Mouse (Mus musculus): Measurements from ENCODE around the gene Trh. TPM values are rescaled to one million over a fixed set of nuclear protein-coding genes. Genes with fewer than 3 reads are reported as not detected.

Gene Trh
- polyA plus RNA-seq, 1 experiment from 2014 or later: 1.9 TPM

DNA sequence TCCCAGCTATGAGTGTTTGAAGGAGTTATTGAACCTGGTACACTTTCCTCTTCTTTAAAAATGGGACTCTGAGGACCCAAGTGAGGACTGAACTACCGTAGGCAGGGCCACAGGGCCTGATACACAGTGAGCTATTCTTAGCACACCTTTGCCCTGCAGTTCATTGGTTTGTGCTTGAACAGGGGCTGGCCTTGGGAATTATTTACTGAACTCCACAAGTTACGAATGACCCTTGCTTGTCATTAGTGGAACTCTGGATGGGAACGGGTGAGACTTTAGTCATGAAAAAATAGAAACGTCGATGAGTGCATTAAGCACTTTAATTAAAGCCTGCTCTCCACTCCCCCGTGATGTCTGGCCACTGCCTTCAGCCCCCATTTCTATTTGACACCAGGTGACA lies 22.8 kb downstream of the Trh start:
- 76% methylated on average over 6 of the region's 6 CpGs for WGBS
- Histone ChIP-seq H3K27me3 (ENCODE audit: control insufficient read depth, insufficient read depth, low read length) (no peaks in the 10 kb centered on the region), H3K36me3 (replicated peaks; ENCODE audit: control insufficient read depth, insufficient read depth, low read depth, low read length) (no peaks in the 10 kb centered on the region), H3K27ac (replicated peaks; ENCODE audit: low read depth, low read length) (no peak overlapping the region), H3K4me1 (ENCODE audit: control insufficient read depth, insufficient read depth, low read length) (no peaks in the 10 kb centered on the region), H3K4me2 (ENCODE audit: low read depth, low read length) (no peak overlapping the region), H3K4me3 (ENCODE audit: low read depth, low read length) (no peak overlapping the region), H3K9ac (replicated peaks; ENCODE audit: low read length) (no peak overlapping the region), H3K9me3 (replicated peaks; ENCODE audit: control insufficient read depth, low read length) (no peaks in the 10 kb centered on the region)
- DNase-seq (ENCODE audit: low spot score) (no peak), ATAC-seq (replicated peaks; ENCODE audit: insufficient number of reproducible peaks, low FRiP score, low TSS enrichment, low read depth) (no peak)

DNA sequence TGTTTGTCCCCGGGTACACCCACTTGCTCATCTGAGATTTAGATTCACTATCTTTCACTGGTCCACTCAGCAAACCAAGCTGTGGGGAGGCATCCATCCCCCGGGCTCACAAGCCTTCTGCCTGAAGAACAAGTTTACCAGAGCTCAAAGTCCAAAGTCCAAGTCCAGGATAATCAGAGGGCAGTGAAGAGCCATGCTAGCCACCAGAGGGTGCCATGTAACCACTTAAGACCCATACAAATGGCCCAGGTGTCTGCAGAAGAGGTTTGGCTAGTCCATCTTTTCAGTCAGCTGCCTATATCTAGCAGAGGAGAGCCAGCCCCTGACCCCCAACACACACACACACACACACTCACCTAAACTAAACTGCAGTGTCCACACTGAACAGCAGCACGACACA lies 25.0 kb downstream of the Trh start:
- no peak overlapping the region for H3K4me2 ChIP-seq (ENCODE audit: low read depth, low read length)
- no peaks in the 10 kb centered on the region for H3K27me3 ChIP-seq (ENCODE audit: control insufficient read depth, insufficient read depth, low read length)
- H3K4me3 ChIP-seq (ENCODE audit: low read depth, low read length): no peak overlapping the region
- ATAC-seq (replicated peaks; ENCODE audit: insufficient number of reproducible peaks, low FRiP score, low TSS enrichment, low read depth) (no peak), DNase-seq (ENCODE audit: low spot score) (peak; percentile 50)
- 50% methylated on average over 3 of the region's 3 CpGs for WGBS
- H3K36me3 ChIP-seq (replicated peaks; ENCODE audit: control insufficient read depth, insufficient read depth, low read depth, low read length): no peaks in the 10 kb centered on the region
- no peaks in the 10 kb centered on the region for H3K4me1 ChIP-seq (ENCODE audit: control insufficient read depth, insufficient read depth, low read length)
- H3K27ac ChIP-seq (replicated peaks; ENCODE audit: low read depth, low read length): no peak overlapping the region
- H3K9ac ChIP-seq (replicated peaks; ENCODE audit: low read length): no peak overlapping the region
- no peaks in the 10 kb centered on the region for H3K9me3 ChIP-seq (replicated peaks; ENCODE audit: control insufficient read depth, low read length)

DNA sequence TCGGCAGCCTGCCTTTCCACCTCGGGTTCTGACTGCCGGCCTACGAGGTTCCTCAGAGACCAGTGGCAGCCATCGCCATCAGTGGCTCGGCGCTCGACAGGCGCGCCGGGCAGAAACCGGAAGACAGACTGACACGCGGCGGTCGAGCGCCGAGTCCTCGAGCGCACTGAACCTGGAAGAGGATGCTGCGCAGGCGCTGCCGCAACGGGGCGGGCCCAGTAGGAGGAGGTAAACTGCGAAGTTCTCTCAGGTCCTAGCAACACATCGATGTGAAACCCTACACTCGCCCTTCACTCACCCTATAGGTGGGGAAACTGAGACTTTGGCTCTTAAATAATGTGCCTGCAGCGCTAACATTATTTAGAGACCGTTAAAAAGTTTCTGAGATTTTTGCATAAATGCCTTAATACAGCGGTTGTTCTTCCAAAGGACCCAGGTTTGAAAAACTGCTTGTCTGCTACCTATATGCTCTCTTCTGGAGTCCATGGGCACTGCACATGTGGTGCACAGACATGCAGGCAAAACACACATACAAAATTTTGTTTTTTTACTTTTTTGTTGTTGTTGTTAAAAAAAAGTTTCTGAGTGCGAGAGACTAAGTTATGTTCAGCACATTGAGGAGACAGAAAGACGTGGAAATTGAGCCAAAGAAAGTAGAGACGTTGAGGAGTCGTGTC lies 29.5 kb downstream of the Trh start, which contains the start of gene Rbsn:
TSS of gene Rbsn (minus strand) at position 153 of the 677 bp plus-strand sequence.
- DNase-seq (ENCODE audit: low spot score) (peak; percentile 97), ATAC-seq (replicated peaks; ENCODE audit: insufficient number of reproducible peaks, low FRiP score, low TSS enrichment, low read depth) (peak; percentile 96)
- H3K4me3 ChIP-seq (ENCODE audit: low read depth, low read length): peak within 1 kb of the TSS; percentile 98
- H3K36me3 ChIP-seq (replicated peaks; ENCODE audit: control insufficient read depth, insufficient read depth, low read depth, low read length): no peaks in the 10 kb centered on the region
- 0 out of 2 replicates have a peak within 1 kb of the TSS, but pooled peaks have one; percentile 28 for H3K27ac ChIP-seq (replicated peaks; ENCODE audit: low read depth, low read length)
- no peaks in the 10 kb centered on the region for H3K9me3 ChIP-seq (replicated peaks; ENCODE audit: control insufficient read depth, low read length)
- 11% methylated on average over 35 of the region's 35 CpGs for WGBS
- H3K4me2 ChIP-seq (ENCODE audit: low read depth, low read length): peak within 1 kb of the TSS; percentile 86
- H3K27me3 ChIP-seq (ENCODE audit: control insufficient read depth, insufficient read depth, low read length): no peaks in the 10 kb centered on the region
- H3K9ac ChIP-seq (replicated peaks; ENCODE audit: low read length): peak within 1 kb of the TSS; percentile 93
- peaks cover 2% of the 10 kb centered on the region; the same call in 1 of the 2 replicates for H3K4me1 ChIP-seq (ENCODE audit: control insufficient read depth, insufficient read depth, low read length)

DNA sequence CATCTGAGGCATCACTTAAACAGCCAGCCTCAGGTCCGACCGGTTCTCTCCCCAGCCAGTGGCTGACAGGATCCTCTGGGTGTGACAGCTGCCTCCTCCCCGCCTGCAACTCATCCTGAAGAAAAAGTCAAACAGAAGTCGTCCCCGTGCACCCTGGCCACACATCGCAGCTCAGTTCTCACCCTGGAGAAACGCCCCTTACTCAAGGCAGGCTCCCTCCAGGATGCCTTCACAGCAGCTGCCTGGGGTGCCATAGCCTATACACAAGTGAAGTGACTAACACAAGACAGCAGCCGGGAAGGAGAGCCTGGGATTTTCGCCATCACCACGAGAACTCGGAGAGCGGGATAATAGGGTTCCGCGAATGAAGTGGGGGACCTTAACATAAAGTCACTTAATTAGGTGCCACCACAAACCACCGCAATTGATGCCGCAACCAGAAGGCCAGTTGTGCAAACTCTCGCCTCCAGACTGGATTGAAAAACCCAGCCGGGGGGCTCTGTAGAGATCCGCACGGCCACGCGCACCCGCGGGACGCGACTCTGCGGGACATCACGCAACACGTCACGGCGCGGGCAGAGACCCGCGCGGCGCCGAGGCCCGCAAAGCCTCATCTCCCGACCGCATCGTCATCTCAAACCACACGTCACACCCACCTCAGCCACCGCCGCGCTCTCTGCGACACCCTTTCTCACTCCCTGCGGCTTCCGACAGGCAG lies 30.2 kb downstream of the Trh start:
- Histone ChIP-seq H3K27me3 (ENCODE audit: control insufficient read depth, insufficient read depth, low read length) (no peaks in the 10 kb centered on the region), H3K36me3 (replicated peaks; ENCODE audit: control insufficient read depth, insufficient read depth, low read depth, low read length) (no peaks in the 10 kb centered on the region)

DNA sequence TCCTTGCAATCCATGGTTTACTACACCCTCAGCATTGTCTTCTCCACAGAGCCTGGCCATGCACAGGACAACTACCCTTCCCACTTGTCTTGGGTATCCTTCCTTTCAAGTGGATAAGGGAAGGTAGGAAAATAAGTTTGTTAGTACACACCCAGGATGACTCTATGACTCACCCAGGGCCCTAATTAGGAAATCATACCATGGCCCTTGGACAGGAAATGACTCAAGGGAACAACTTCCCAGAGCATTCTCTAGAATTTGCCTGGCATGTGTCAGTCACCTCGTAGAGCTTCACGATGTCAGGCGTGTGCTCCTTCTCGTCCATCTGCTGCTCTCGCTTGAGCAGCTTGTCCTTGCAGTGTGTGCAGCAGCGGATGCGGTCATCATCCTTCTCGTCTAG lies 45.0 kb downstream of the Trh start:
- WGBS: 94% methylated on average over 8 of the region's 8 CpGs
- H3K36me3 ChIP-seq (replicated peaks; ENCODE audit: control insufficient read depth, insufficient read depth, low read depth, low read length): peaks cover 3% of the 10 kb centered on the region
- no peak overlapping the region for H3K4me2 ChIP-seq (ENCODE audit: low read depth, low read length)
- no peaks in the 10 kb centered on the region for H3K4me1 ChIP-seq (ENCODE audit: control insufficient read depth, insufficient read depth, low read length)
- no peaks in the 10 kb centered on the region for H3K9me3 ChIP-seq (replicated peaks; ENCODE audit: control insufficient read depth, low read length)
- DNase-seq (ENCODE audit: low spot score) (no peak), ATAC-seq (replicated peaks; ENCODE audit: insufficient number of reproducible peaks, low FRiP score, low TSS enrichment, low read depth) (no peak)
- H3K4me3 ChIP-seq (ENCODE audit: low read depth, low read length): no peak overlapping the region
- no peak overlapping the region for H3K9ac ChIP-seq (replicated peaks; ENCODE audit: low read length)
- H3K27ac ChIP-seq (replicated peaks; ENCODE audit: low read depth, low read length): no peak overlapping the region
- H3K27me3 ChIP-seq (ENCODE audit: control insufficient read depth, insufficient read depth, low read length): no peaks in the 10 kb centered on the region

More for the DNA sequence above, 30.2 kb downstream of the Trh start:
- Histone ChIP-seq H3K9ac (replicated peaks; ENCODE audit: low read length) (peak overlapping the region; percentile 93), H3K4me3 (ENCODE audit: low read depth, low read length) (peak overlapping the region; percentile 98), H3K9me3 (replicated peaks; ENCODE audit: control insufficient read depth, low read length) (no peaks in the 10 kb centered on the region), H3K4me1 (ENCODE audit: control insufficient read depth, insufficient read depth, low read length) (peaks cover 2% of the 10 kb centered on the region; the same call in 1 of the 2 replicates), H3K4me2 (ENCODE audit: low read depth, low read length) (peak overlapping the region; percentile 86), H3K27ac (replicated peaks; ENCODE audit: low read depth, low read length) (0 out of 2 replicates have a peak overlapping the region, but pooled peaks have one; percentile 28)
- DNase-seq (ENCODE audit: low spot score) (no peak), ATAC-seq (replicated peaks; ENCODE audit: insufficient number of reproducible peaks, low FRiP score, low TSS enrichment, low read depth) (peak; percentile 24; the same call in 1 of the 2 replicates)
- WGBS: under 1% methylated on average over 48 of the region's 48 CpGs

Other genes starting within 250 kb of the Trh start
- 16.2 and 18.5 TPM in 2 replicates for gene Nr2c2, start 153.3 kb downstream of the Trh start, polyA plus RNA-seq (2014; fragmentation: Nextera tagmentation; extraction: Ambion mirVana)
- 87.6 and 97.6 TPM in 2 replicates for gene Mrps25, start 60.6 kb downstream of the Trh start, polyA plus RNA-seq (2014; fragmentation: Nextera tagmentation; extraction: Ambion mirVana)
- 15.9 and 16.9 TPM in 2 replicates for gene Rbsn, start 29.7 kb downstream of the Trh start, polyA plus RNA-seq (2014; fragmentation: Nextera tagmentation; extraction: Ambion mirVana)

Data from embryonic facial prominence, embryonic 11.5 days (tissue).